Mouse (Mus musculus) neural tube, embryonic 10.5 days (tissue): ENCODE measurements at regions not wholly inside any gene's neighbourhood (a gene's known extent, or its start where the extent isn't known, plus 50 kb on each side); places are given as distances from the start of the nearest gene placed in this dataset.

ENCODE experiments used
- DNase-seq: peaks from one replicate; pipeline ENCODE4 v3.0.0-alpha.2; 2017; ENCODE audit warnings: low spot score; ENCODE audit errors: extremely low spot score

DNA sequence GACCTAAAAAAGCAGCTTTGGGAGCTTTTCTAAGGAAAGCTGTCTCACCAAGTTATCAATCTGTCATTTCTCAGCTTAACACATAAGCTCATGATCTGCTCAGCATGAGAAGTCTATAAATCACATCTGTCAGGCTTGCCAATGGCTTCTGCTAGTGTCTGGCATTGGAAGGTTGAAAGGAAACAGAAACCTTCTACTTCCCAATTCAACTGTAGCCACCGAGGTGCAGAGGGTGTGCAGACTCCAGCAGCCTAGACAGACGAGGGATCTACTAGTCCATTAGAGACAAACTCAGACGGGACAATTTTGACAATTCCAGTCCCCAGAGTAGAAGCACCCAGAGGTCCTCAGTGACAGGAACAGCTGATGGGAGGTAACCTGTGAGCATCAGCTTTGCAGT lies 103.0 kb downstream of the Nab1 start:
- DNase-seq, result no peak

DNA sequence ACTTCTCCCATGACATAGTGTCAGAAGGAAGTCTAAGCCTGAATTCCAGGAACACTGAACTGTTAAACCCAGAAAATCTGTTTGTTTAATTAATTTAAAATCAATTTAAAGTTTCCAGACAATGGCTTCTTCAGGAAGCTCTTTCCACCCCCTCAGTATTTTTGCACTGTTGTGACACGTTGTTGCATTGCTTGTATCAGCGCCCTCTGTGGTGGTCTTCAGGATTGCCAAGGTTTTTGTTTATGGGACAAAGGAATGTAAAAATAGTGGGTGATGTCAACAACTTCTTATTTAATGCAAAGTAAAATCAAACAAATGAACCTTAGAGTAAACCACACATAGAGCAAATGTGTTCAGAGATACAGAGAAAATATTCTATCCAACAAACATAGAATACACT lies 107.5 kb downstream of the Nab1 start:
- no peak for DNase-seq

DNA sequence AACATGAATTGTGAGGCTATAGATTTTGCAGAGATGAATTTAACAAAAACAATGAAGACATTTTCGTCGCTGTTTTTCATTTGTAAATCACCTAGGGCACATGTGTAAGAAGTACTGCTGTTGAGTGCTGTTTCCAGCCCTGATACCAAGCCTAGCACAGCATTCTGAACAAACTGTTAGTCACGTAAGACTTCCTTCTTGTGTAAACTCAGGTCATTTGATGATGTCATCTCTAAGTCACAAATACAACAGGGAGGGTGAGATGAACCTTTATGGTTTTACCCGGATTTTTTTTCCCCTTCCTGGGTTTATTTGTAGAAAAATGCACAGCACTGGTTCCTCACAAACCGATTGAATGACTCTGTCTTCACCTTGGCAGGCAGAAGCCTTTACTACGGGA lies 111.6 kb downstream of the Nab1 start:
- no peak for DNase-seq

DNA sequence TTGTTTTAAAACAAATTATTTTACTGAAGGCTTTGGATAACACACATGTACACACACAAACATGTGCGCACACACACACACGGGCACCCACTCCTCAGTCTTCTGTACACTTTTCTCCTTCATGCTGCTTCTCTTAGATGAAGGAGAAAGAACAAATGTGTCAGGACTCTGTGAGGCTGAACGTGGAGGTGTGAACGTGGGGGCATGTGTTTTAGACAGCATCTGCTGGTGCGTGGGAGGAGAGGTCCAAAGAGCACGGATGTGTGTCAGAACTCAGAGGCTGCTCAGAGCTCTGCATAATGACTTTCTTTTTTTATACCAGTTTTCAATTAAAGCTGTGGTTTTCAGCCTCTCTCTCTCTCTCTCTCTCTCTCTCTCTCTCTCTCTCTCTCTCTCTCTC lies 112.4 kb downstream of the Nab1 start:
- DNase-seq, result no peak

DNA sequence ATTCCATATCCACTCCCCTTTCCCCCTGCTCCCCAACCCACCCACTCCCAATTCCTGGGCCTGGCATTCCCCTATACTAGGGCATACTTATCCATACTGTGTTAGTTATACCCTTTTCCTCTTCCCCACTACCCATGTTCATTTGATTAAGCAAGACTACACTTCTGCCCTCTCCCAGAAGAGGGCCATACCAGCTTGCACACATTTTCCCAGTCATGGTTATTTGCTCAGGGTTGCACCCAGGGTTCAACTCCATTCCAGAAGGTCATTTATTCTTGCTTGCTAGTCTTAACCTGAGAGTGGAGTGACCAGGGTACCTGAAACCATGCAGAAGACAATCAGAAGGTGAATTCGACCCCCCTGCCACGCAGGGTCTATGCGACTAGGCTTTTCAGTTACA lies 113.4 kb downstream of the Nab1 start:
- no peak for DNase-seq

DNA sequence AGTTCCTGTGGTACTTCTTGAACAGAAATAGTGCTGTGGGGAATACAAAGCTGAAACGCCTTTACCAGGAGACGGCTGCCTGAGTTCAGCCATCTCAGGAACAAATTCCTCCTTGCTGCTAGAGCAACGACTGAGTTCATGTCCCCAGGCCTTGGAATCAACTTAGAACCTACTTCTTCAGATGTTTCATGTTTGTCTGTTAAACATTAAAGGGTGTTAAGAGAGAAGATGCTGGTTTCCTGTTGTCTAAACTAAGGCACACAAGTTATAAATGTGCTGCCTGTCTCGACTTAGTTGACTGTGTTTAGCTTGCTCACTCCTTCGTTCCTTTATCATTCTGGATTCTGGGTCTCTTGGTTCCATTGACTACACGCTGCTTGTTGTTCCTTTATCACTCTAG lies 125.2 kb downstream of the Nab1 start:
- no peak for DNase-seq

DNA sequence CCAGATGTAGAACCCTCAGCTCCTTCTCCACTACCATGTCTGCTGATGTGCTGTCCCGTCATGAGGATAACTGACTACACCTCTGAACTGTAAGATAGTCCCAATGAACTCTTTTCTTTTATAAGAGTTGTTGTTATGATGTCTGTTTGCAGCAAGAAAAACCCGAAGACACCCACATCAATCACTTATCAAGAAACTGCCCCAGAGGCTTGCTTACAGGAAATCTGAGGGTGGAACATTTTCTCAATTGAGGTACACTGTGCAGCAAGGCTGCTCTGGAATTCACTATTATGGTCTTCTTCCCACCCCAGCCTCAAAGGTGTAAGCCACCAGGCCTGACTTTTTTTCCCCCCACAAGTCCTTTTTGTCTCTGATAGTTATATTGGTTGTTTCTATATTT lies 125.8 kb downstream of the Nab1 start:
- no peak for DNase-seq

DNA sequence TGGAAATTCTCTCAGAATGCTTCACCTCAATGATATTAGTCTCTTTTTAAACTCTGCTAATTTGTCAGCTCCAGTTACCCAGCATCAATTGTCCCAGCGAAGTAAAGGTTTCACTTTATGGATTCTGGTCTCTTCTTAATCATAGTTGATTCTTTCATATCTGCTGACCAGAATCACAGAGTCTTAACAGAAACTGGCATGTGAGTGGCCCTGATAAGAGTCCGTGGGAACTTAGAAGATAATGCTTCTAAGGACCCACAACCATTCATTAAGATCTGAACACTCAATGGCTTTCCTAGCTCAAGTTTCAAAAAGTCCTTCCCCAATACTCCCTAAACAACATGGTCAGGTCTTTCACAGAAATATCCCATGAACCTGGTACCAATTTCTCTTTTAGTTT lies 126.7 kb downstream of the Nab1 start:
- DNase-seq, result no peak

DNA sequence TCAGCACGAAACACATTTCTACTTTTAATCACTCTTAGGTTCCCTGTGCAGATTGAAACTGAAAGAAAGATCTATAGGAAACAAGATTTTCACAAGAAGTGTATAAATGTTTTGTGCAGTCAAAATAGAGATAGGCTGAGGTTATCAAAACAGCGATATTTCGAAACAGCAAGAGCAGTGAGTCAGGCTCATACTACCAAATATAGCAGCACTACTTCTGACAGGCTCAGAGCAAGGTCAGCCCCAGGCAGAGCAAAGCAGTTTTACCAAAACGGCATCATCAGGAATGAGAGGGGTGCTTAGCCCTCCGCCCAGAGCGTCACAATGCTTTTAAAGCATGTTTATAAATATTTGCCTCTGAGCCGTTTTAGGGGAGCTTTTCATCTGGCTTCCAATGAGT lies 133.4 kb upstream of the Gls start:
- DNase-seq, result no peak

DNA sequence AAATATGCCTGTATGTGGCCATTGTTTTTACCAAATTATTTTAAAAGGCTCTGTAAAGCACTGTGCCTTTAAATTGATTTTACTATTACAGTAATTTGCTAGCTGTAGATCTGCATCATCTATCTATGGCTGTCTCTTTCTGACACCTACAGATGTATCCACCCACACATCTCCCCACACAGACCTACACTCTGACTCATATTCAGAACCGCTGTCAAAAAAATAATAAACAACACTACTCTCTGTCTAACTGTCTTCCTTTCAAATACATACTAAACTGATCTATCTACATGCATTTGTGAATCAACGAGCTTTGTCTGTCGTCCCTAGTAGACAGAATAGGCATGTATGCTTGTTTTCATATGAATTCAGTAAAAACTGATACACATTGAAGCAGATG lies 130.6 kb upstream of the Gls start:
- DNase-seq, result no peak

DNA sequence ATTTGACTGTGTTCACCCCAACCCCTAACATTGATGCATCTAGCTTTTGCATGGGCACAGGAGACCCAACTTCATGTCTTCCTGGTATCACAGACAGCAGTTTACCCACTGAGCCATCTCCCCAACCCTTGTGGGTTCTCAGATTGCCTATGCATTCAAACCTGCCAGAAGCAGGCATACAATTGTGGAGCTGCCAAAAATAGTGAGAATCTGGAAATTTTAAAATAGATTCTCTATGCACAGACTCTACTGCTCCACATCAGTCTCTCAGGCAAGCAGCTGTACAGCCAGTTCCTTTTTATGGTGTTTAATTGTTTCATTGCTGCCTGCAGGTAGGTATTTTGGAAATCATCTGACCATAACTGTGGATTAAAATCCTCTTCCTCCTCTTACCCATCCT lies 129.9 kb upstream of the Gls start:
- DNase-seq, result no peak

DNA sequence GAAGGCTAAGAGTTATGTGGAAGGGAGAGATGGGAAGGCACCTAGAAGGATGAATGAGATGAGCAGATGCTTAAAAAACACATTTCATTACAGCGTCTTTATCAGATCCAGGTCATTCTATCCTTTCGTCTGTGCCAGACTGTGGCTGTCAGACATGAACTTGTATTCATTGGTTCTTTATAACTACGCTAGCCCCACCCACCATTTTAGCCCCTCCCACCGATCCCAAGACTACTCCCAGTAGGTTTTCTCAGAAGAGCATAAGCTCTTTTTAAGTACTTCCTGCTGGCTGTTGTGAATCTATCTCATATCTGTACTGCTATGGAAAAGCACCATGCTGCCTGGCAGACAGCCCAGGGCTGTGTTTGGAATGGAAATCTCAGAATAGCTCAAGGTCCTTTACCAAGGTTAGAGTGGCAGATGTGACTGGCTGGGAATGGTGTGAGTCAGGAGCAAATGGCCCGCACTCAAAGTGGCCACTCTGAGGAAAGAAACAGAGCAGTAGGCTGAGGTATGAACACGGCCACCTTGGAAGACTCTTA lies 121.1 kb upstream of the Gls start:
- no peak for DNase-seq

DNA sequence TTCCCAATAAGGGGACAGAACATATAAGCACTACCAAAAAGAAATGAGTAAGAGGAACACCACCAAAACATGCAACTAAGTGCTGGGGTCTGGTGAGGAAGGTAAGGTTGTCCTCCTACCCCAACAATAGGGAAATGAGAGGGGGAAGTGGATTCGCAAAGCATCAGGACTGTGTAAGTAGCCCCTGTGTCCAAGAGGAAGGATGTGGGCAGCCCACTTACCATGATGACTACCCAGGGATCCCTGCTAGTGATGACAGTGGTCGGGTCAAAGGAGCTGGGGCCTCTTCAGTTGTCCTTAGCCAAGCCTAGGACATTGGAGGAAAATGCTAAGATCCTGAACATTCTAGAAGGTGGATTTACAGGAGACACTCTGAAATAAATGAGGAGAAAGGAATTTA lies 109.1 kb upstream of the Gls start:
- no peak for DNase-seq

DNA sequence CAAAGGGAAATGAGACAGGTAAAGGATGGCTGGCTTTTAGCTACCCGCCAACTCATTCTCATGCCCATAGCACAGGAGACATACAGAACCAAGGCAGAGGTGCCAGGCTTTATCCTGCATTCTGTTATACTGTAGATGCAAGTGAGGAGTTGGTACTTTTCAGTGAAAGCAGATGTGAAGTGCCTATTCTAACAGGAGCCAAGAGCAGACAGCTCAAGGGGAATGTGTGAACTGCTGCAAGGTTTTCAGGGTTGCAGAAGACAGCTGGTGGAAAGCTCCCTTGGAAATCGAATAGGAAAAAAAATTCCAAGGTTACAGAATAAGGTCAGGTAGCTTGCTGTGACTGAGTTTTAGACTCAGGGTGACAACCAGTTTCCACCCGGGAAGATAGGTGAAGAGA lies 105.7 kb upstream of the Gls start:
- no peak for DNase-seq

DNA sequence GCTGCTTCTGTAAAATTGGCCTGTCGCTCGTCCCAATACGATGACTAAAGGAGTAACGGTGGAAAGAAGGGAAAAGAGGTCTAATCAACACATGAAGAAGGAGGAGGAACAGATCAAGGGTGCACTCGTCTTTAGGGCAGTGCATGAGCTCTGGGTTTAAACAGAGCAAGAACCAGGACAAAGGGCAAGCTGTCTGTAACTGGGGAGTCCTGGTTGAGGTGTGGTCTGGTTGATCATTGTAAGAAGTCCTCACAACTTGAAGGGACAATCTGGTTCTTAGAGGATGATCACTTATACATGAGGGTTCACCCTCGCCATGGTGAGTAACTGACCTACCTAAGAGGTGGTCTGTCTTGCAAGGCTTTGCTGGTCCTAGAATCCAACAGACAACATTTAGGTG lies 105.2 kb upstream of the Gls start:
- no peak for DNase-seq

DNA sequence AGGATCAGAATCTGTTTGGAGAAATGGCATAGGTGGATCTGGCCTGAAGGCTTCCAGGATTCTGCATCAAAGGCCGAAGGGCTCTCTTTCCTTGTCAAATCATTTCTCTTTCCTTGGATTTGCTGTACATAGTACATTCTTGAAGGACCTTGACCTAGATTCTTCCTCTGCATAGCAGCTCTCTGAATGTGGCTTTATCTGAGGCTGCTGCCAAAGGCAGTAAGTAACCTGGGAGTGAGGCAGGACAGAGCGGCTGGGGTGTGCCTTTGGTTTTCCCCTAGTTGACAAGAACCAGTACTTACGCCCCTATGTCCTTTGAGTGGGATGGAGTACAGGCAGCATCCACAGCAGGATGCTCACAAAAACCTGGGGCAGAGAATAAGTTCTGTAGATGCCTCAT lies 103.7 kb upstream of the Gls start:
- no peak for DNase-seq

DNA sequence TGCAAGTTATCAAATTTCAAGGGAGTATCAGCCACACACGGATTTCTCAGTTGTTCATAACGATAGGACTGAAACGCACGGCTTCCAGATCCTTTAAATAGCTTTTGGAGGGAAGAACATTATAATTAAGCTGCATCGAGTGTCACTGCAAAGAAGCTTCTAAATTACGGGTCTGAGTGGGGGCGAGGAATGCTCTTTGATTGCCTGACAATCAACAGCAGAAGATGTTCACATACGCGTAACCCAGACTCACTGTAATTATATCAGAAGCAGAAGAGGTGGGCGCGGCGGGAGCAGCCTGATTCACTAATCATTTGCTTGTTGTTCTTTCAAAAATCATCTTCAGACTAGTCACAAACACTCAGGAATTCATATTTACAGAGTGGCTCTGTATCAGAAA lies 99.0 kb upstream of the Gls start:
- no peak for DNase-seq

DNA sequence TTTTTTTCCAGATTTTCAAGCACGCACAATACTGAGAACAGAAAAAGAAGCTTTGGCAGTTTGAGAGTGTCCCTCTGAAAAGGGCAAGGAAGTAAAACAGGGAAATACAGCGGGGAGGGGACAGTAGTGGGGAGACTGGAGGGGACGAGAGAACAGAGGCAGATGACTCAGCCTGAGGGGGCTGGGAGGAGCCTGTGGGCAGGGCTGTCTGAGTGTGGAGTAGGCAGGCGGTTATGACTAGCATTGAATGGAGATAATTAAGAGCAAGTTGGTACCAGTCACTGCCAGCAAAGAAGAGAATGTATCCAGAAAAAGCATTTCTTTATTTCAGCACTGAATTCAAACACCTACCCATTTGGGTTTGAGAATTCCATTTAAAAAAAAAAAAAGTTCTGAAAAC lies 98.4 kb upstream of the Gls start:
- DNase-seq, result no peak

DNA sequence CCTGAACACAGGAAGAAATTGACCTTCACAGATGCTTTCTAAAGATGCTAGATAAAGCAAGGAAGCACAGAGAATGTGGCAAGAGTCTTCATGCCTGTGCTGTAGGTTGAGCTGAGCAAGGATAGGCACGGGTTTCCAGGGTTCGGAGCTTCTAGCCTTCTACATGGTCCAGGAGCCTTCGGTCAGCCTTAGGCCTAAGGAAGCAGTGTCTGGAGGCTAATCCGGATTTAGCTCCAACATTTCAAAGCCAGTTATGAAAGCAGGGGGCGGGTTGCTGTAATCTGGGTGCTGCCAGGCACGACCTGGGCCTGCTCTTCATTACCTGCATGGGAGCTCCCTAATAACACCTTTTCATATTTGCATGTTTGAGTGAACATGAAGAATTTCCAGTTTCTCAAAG lies 97.5 kb upstream of the Gls start:
- DNase-seq, result no peak

DNA sequence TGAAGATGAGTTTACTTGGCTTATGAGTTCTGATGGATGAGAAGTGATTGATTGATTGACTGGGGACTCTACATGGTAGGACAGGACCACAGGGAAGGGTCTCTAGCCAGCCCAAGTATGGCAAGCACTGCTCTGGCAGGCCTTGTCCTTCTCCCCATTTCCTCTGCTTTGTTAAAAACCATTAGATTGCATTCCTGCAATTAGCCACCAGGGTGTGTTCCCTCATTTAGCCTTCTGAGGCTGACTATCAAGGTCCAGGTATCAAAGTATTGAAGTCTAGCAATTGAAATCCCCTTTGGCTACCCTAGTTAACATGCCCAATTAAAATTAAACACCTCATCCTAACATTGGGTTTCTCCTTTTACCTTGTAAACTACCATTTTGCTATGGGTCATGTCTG lies 95.5 kb upstream of the Gls start:
- DNase-seq, result no peak

DNA sequence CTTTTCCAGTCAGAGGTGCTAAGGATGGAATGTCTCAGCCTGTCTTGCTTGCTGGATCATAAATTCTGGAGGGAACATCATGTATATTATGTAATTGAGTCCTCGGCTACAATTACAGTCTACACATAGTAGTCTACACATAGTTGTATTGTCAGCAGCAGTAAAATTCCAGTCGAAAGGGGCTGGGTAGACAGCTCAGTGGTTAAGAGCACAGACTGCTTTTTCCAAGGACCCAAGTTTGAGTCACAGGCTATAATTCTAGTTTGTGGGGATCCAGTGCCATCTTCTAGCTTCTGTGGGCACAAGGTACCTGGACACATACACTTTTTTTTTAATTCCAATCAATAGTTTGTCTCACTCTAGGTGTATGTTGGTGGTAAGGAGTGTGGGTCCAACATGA lies 91.3 kb upstream of the Gls start:
- no peak for DNase-seq

DNA sequence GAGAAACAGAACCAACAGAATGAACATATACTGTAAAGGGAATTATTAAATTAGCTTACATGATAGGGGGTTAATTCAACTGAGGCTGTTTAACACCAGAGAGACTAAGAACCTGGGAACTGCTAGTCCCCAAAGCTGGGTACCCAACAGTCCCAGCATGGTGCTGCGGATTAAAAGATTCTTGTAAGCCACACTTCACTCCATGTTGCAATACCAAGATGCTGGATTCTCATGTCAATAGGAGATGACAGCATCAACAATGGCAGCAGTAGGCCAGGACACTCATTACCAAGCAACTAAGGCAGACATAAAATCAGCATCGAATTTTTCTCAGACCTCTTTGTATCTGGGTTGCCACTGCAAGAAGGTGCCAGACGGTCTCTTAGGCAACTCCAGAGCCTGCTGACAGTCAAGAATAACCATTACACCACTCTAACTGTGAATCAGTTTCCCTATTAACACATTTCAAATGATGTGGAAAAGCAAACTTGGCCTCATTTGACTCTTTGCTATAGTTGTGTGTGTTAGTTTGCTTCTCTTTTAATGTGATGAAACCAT lies 79.1 kb upstream of the Gls start:
- no peak for DNase-seq

DNA sequence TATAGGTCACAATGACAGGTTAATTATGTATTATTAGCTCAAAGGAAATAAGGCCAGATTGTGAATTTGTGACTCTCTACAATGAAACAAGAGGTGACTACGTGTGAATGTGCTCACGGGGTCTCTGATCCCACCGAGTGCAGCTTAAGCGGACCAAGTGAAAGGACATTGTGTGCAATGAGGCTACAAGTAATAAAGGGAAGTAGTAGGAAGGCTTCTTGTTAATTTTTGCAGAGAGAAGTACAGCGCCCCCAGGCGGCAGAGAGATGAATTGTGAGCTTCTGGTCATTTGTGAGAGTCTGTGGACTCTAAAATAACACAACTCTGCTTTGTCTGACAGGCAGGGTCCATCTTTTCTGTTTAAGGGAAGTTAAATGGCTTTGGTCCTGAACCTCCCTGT lies 73.9 kb upstream of the Gls start:
- DNase-seq, result no peak
